Mouse (Mus musculus) left cerebral cortex, adult 2 months (tissue): Measurements from ENCODE around the gene Uchl4. TPM values are rescaled to one million over a fixed set of nuclear protein-coding genes. Genes with fewer than 3 reads are reported as not detected.
A peak's percentile ranks its signal among the peaks of the same experiment; 100 is the strongest.

Experiments
- DNase-seq, 2 experiments: peaks; one replicate each; pipeline ENCODE4 v3.0.0; 2021 to 2022; ENCODE audit warnings: low spot score in 2 of 2, mixed read lengths in 1 of 2; ENCODE audit errors: extremely low spot score in 1 of 2
- H3K27ac ChIP-seq: fragments of 200-600 bp; 2 replicates; pipeline ENCODE4 v1.8.1; 2022
- H3K4me3 ChIP-seq: fragments of 200-600 bp; 2 replicates; pipeline ENCODE4 v1.8.1; 2022
- CTCF ChIP-seq: fragments of 200-600 bp; IDR thresholded peaks from 2 replicates; pipeline ENCODE4 v1.8.1; 2022; ENCODE audit warnings: antibody characterized with exemption, mild to moderate bottlenecking, moderate library complexity
- intact Hi-C: fragments of 180-260 bp; cut with DNase I; formaldehyde crosslinking; loops from one replicate; pipeline ENCODE4 v1.15.1; 2025
- total RNA-seq, 2 experiments: library from RNA; stranded (reverse); gene quantifications; 2 replicates each; pipeline ENCODE4 v1.2.3; 2021

The Uchl4 gene
- total RNA-seq, 2 experiments from 2014 or later: 1.5 TPM

GRCm38 (mm10) chr9:64216641-64217040, 18.4 kb upstream of the Uchl4 start:
- intact Hi-C loops: no loop called here

GRCm38 (mm10) chr9:64217887-64218286, 17.1 kb upstream of the Uchl4 start:
- no peak for DNase-seq
- TF ChIP-seq CTCF: no peak
- intact Hi-C loops: no loop called here
- no peak overlapping the region for H3K4me3 ChIP-seq
- no peak overlapping the region for H3K27ac ChIP-seq

More at GRCm38 (mm10) chr9:64216641-64217040, 18.4 kb upstream of the Uchl4 start:
- no peak for DNase-seq
- Histone ChIP-seq H3K4me3 (no peak overlapping the region), H3K27ac (no peak overlapping the region)
- no peak for TF ChIP-seq CTCF

GRCm38 (mm10) chr9:64219305-64219704, 15.7 kb upstream of the Uchl4 start:
- intact Hi-C loops: no loop called here
- no peak for DNase-seq
- TF ChIP-seq CTCF: no peak
- H3K4me3 ChIP-seq: no peak overlapping the region
- no peak overlapping the region for H3K27ac ChIP-seq

- intact Hi-C loops: no loop called here
- no peak overlapping the region for H3K27ac ChIP-seq
- no peak for TF ChIP-seq CTCF
- no peak overlapping the region for H3K4me3 ChIP-seq
- no peak for DNase-seq
Measured at GRCm38 (mm10) chr9:64219772-64220420, 15.1 kb upstream of the Uchl4 start.

GRCm38 (mm10) chr9:64220603-64221002, 14.4 kb upstream of the Uchl4 start:
- no peak overlapping the region for H3K27ac ChIP-seq
- no peak overlapping the region for H3K4me3 ChIP-seq
- intact Hi-C loops: no loop called here
- no peak for DNase-seq
- TF ChIP-seq CTCF: no peak

GRCm38 (mm10) chr9:64221480-64221879, 13.5 kb upstream of the Uchl4 start:
- no peak for TF ChIP-seq CTCF
- Histone ChIP-seq H3K27ac (no peak overlapping the region), H3K4me3 (no peak overlapping the region)
- intact Hi-C loops: no loop called here
- no peak for DNase-seq

- Histone ChIP-seq H3K4me3 (no peak overlapping the region), H3K27ac (peak overlapping the region; percentile 44; the same call in 1 of the 2 replicates)
- intact Hi-C loops: no loop called here
- no peak for DNase-seq
- no peak for TF ChIP-seq CTCF
Measured at GRCm38 (mm10) chr9:64222098-64222497, 12.9 kb upstream of the Uchl4 start.

- DNase-seq: no peak
- H3K4me3 ChIP-seq: no peak overlapping the region
- H3K27ac ChIP-seq: no peak overlapping the region
- intact Hi-C loops: no loop called here
- TF ChIP-seq CTCF: no peak
Measured at GRCm38 (mm10) chr9:64225805-64226204, 9.2 kb upstream of the Uchl4 start.

GRCm38 (mm10) chr9:64227736-64228135, 7.3 kb upstream of the Uchl4 start:
- no peak for DNase-seq
- Histone ChIP-seq H3K27ac (no peak overlapping the region), H3K4me3 (no peak overlapping the region)
- intact Hi-C loops: no loop called here
- no peak for TF ChIP-seq CTCF

- DNase-seq: no peak
- intact Hi-C loops: no loop called here
- H3K4me3 ChIP-seq: no peak overlapping the region
- H3K27ac ChIP-seq: peak overlapping the region; percentile 33
- TF ChIP-seq CTCF: no peak
Measured at GRCm38 (mm10) chr9:64228972-64229371, 6.0 kb upstream of the Uchl4 start.

- no peak for DNase-seq
- TF ChIP-seq CTCF: peak; percentile 8
- Histone ChIP-seq H3K27ac (peak overlapping the region; percentile 84; the same call in 1 of the 2 replicates), H3K4me3 (no peak overlapping the region)
- intact Hi-C loops: loop anchor here (2.0 kb wide), 1 partner anchor 22 kb away; the partner anchor contains the start of gene Map2k1
Measured at GRCm38 (mm10) chr9:64231171-64231570, 3.8 kb upstream of the Uchl4 start.

GRCm38 (mm10) chr9:64231674-64232073, 3.3 kb upstream of the Uchl4 start:
- H3K27ac ChIP-seq: peak overlapping the region; percentile 84
- intact Hi-C loops: loop anchor here (2.0 kb wide), 1 partner anchor 21 kb away; the partner anchor contains the start of gene Map2k1
- no peak for DNase-seq
- TF ChIP-seq CTCF: no peak
- no peak overlapping the region for H3K4me3 ChIP-seq
